Mouse (Mus musculus) erythroblast, adult 5-6 weeks (primary cell): Measurements from ENCODE around the gene Fabp3. TPM values are rescaled to one million over a fixed set of nuclear protein-coding genes. Genes with fewer than 3 reads are reported as not detected.

Experiments
- ATAC-seq: replicated peaks from 2 replicates; pipeline ENCODE4 v1.8.0; 2016; ENCODE audit warnings: moderate number of reproducible peaks, mild to moderate bottlenecking, moderate TSS enrichment, inconsistent platforms; ENCODE audit not compliant: poor library complexity, low FRiP score, severe bottlenecking
- total RNA-seq, 2 experiments: library from RNA; stranded (forward) in 1 of 2; stranded (reverse) in 1 of 2; fragments of 150-400 nt in 1 of 2; fragments of 200-764, 138-1000 nt in 1 of 2; gene quantifications; 2 replicates each; pipeline versions ENCODE4 v1.2.3 to v1.2.4; 2015 to 2017; ENCODE audit warnings: low replicate concordance in 2 of 2

Fabp3 gene
- total RNA-seq, 2 experiments from 2014 or later = 2.1 TPM; not detected in 1

DNA sequence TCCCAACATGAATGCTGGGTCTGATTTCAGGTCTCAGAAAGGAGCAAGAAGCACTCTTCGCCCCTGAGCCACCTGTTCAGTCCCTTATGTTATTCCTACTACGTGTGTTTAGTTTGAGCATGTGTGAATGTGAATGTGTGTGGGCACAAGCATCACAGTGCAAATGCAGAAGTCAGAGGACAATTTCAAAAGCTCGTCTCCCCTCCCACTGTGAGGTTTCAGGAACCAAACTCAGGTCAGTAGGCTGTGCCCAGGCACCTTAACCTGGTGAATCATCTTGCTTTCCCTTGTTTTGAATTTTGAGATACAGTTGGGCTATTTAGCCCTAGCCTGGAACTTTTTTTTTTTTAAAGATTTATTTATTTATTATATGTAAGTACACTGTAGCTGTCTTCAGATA is 18.6 kb upstream of the Fabp3 start:
- ATAC-seq = no peak

DNA sequence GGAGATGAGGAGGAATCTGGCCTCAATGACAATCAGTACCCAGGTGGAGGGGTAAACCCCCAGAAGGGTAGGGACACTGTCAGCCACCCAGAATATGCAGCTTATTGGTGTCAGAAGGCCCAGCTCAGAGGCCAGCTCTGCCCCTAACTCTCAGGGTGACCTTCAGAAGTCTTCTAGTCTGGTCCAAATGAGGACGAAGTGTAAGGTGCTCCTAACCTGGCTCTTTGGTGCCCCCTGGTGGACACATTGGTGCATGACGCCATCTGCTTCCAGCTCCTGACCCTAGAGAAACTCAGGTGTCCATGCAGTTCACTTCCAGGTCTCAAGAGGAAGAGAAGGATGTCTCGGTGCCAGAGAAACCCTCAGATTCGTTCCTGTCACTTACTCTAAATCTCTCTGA is 16.1 kb upstream of the Fabp3 start:
- ATAC-seq = peak; percentile 48

DNA sequence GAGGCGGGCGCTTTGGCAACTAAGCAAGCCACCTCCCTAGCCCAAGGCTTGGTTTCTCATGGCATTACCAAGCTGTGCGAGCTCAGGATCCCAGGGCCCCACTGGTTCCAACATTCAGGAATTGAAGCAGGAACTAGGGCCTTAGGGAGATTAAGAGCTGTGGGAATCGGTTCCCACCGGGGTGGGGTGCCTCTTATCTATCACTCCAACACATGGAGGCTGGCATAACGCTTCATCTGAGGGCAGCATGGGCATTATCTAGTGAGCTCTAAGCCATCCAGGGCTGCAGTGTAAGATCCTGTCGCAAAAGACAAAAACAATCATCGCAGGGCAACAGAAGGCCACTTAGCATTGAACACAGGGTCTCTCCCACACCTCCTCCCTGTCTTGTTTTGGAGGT is 13.9 kb upstream of the Fabp3 start:
- peak; percentile 29 for ATAC-seq

DNA sequence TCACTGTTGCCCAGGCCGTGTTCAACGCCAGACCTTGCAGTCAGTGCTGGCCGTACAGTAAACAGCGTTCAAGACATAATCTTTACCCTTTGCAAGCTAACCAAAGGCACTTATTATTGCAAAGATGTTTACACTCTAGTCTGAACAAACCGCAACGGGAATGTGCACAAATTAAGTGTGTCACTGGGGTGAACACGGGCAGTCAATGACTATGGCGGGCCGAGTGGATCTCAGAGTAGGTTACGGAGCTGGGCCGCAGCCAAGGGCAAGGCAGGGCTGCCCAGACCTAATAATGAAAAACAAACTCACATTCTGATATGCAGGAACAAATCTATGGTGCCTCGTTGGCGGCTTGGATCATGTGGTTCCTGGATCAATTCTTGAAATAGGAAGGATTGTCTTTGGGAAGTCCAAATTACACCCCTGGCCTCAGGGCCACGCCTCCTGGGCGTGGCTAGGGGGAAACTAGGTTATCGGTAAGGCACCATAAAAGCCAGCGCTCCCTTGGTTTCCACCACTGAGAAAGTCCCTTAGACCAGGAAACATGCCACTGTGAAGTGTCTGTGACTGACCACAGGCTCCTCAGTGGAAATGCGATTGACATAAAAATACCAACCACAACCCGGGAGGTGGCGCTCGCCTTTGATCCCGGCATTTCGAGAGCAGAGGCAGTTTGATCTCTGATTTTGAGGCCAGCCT is 13.2 kb upstream of the Fabp3 start:
- ATAC-seq = peak; percentile 54

DNA sequence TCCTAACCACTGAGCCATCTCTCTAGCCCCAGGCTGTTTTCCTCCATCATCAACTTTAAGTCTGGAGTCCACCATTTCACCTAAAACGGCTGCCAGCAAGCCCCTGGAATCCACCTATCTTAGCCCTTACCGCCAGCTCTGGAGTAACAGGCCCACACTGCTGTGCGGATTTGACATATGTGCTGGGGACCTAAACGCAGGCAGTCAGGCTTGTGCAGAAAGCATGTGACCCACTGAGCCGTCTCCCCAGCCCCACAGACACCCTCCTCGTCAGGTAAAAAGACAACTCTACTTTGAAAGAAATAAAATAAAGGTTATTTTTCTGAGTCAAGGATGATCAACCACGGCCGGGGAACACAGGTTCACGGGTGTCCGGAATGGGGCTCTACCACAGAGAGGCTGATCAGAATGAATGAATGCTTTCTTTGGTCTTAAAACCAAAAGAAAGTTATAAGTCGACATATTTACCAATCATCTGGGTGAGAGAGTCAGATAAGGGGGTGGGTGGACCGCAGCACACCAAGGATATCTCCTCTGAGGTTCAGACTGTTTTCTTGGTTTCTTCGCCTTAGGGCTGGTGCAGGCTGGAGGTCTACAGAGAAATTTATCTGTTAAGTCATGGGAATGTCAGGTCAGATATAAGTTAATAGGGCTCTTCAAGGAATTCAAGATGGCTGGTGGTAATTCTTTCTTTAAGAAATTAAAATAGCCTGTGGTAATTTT is 12.0 kb upstream of the Fabp3 start:
- peak; percentile 59 for ATAC-seq

DNA sequence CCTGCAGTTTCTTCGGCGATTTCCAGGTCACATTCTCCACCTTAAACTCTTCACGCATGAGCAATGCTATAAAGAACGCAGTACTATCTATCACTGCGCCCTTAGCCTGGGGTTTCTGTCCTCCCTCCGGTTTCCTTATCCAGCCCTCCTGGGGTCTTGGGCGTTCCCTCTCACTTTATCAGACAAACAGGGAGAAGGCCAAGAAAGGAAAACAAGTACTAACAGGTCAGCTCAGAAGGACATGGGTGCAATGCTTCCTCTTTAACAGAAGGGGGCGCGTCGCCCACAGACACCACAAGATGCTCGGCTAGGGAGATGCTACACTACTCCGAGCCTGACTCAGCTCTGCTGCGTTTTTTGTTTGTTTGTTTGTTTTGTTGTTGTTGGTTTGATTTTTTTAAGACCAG is 11.3 kb upstream of the Fabp3 start:
- peak; percentile 60 for ATAC-seq

DNA sequence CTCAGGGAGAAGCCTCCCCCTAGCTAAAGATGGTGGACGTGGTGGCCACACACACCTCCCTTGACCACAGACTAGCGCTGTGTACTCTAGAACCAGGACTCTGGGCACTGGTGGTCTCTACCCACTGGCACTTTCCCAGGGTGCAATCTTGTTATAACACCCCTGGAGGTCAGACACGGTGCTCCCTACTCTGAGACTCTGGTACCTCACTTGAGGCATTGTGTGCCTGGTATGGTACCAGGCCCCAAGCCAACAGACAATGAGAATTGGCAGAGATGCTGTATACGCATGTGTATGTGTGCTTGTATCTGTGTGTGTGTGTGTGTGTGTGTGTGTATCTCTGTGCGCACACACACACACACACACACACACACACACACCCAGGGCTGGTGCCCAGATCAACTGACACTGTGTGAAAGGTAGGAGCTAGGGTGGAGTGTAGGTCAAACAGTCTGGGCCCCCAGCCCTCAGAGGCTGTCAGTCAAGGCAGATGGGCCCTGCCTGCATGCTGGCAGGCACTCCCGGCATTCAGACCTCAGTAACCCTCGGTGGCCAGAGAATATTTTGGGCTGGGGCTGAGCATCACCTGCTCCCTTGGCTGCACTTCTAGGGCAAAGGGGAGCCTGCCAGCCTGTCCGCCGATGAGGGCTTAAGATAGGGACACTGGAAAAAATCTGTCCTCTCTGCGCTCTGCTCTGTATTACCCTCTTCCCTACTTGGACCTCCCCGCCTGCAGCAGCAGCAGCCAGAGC is 9.3 kb upstream of the Fabp3 start:
- no peak for ATAC-seq

DNA sequence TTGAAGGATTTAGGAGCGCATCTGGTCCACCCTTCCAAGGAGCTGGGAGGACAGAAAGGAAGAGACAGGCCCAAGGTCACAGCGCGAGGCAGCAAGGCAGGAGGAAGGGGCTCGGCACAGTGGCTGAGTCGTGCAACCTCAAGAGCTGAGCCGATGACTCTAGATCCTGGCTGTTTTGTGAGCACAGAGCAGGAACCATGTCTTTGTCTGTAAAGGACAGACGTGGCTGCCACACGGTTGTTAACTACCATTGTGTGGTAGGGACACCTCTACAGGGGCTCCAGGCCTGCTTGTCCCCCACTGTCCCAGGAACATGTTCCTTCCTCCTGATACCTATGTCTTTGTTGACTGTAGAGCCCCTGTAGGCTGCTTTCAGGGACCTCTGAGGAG is 8.8 kb upstream of the Fabp3 start:
- no peak for ATAC-seq

DNA sequence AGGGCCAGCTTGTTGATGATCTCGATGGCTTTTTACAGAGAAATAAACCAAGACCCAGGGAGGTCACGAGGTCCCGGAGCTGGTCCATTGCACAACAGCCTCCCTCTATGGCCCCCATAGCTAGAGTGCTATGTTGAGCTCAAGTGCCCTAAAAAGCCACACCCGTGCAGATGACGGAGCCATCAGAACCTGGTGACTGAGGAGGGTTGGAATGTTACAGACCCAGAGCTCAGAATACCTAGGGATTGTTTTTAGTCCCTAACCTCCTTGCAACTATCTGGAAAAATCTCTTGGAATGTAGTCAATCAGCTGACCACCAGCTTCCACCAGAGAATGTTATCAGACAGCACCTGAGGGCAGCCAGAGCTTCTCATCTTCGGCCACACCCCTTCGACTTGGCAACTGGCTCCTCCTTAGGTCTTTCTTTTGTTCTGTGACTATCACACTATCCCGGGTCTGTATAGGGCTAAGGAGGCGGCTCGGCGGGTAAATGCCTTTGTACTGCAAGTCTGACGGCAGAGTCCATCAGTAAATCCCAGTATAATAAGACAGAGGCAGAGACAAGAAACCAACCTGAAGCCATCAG is 6.0 kb upstream of the Fabp3 start:
- no peak for ATAC-seq

DNA sequence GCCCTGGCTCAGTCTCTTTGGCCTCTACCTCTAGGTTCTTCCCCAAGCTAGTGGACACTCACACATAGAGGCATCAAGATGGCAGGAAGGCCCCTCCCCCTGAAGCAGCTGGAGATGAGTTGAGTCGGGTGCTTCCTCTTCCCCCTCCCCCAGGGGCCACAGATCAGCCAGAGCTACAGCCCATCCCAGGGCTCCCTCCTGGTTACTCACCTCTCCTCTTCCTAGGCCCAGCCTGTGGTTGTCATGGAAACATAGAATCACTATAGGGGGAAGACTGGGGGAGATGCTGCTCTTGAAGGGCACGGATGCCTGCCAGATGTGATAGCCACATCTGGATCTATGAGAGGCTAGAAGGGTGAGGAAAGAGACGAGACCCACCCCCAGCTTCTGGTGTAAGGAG is 3.6 kb upstream of the Fabp3 start:
- no peak for ATAC-seq

DNA sequence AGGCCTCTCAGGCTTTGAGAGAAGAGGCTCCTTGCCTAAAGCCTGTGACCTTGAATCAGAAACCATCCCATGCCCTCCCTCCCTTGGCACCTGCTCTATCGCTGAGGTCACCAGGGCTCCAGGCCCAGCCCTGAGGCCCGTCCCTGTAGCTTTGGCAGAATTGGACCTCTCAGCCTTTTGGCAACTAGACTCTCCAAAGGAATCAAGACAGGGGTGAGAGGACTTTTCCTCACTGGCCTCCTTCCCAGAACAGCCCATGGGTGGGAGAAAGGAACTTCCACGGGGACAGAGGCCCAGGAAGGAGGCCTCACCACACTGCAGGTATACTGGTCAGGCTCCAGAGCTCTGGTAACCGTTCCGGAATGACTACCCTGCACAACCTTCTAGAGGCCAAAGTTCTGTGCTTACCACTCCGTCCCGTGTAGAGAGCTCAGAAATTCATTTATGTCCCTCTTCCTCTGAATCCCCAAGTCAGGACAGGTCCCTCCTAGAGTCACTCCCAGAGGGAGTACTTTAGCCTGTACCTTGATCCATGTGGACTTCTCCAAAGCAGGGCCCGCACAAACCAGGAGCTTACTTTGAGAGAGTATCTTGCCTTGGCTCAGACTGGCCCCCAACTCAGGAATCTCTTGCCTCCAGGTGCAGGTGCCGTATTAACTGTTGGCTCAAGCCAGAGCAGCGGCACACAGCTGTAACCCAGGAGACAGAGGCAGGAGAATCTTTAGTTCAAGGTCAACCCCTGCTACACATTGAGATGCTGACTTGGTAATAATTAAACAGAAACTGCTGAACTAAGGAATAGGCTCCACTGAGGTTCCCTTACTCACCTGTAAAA is 1.4 kb upstream of the Fabp3 start:
- ATAC-seq = no peak

DNA sequence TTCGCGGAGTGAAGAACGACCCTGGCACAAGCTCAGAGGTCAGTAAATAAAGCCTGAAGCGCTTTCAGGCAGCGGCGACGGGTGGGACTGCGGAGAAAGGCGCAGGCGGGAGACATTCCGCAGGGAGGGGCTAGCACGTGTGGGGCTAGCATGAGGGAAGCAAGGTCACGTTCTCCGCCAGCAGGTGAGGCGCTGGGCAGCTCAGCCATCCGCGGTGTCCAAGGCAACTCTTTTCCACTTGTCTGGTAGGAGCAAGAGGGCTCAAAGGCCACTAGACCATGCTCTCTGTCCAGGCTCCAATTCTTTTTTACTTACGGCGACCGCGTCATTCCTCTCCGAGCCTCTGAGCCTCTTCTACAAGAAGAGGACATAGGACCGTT is 554 bp upstream of the Fabp3 start:
- ATAC-seq = no peak

DNA sequence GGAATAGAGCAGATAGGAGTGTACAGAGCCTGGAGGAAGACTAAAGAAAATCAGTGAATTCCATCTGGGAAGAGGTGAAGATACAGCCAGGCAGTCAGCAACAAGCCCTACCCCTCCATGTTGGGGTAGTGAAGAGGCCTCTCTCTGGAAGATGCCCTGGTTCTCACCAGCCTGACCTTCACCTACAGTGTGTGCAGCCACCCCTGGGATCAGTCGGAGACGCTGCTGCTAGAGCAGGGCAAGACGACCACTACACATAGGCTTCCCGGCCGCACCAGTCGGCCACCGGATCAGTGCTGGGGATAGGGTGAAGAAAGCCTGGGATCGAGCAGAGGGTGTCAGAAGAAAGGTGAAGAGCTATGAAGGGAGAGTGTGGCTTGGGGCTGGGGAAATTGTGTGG is 859 bp downstream of the Fabp3 start:
- no peak for ATAC-seq

DNA sequence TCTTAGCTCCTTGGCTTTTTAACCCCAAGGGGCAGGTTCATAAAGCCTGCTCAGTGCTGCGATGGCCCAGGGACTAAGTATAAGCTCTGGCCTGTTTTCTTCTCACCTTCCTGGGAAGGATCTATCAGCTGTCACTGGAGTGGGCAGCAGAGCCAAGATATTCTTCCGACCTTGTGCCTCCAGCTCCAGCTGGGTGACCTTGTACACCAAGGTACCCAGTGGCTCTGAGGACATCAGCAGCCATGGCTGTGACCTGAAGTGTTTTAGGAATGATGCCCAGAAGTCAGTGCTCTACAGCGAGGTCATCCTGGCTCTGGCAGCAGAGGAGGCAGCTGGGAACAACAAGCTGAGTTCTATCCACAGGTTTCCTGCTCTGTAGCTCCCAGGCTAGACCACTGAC is 4.1 kb downstream of the Fabp3 start:
- no peak for ATAC-seq

DNA sequence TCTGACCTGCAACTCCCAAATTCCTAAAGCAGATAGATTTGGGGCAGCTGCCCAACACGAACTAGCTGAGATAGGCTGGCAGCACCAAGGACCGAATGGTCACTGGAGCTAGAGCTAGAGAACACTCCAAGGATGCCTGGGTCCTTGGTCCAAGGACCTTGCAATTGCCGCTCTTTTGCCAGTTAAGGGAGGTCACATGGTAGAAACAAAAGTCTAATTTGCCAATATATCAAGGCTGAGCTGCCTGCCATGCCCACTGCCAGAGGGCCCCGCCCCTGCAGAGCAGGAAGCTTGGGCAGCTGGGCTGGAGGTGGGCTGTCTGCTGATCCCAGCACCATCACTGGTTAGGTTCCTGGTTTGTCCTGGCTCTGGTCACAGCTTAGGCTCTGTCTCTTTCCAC is 5.2 kb downstream of the Fabp3 start:
- no peak for ATAC-seq

DNA sequence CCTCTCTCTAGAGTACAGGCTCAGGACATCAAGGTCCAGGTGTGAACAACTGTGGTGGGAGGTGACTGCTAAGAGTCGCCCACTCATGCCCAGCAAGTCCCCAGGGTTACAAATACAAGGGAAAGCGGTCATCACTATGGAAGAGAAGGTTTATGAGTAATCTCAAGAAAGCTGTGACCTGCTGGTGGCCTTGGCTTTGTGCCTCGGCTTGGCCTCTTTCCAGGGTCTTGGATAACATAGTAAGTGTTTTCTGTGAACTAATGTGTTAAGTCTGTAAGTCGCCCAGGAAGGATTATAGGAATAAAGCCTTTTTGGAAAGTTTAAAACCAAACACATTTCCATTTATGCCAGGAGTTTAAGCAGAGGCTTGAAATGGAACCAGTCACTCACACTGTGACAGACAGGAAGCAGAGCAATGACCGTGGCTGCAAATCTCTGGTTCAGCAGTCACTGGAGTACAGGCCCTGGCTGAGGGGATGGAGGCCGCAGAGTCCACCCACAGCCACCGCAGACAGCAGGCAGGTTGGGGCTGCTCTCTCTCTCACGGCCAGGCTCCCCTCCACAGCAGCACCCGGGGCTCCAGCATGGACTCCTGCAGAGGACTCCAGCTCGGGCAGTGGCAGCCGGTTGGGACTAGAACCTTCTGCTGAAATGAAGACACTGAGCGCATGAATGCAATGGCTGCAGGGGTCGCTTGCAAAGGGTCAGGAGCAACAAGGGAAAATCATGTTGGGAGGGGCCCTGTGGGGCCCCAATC is 7.6 kb downstream of the Fabp3 start:
- ATAC-seq = no peak

DNA sequence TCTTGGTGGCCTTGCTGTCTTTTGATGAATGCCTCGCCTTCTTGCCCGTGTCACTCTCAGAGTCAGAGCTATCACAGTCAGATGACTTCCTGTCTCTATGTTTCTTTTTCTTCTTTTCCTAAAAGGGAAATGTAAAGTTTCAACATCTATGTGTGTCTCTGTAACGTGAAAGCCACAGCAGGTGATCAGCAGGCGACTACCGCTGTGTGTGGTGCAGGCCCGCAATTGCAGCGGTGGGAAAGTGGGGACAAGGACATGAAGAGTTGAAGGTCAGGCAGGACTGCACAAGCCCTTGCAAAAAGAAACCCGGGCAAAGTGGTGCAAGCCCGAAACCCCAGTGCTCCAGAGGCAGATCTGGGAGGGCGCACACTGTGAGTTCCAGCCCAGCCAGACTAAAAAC is 8.3 kb downstream of the Fabp3 start:
- ATAC-seq = no peak

DNA sequence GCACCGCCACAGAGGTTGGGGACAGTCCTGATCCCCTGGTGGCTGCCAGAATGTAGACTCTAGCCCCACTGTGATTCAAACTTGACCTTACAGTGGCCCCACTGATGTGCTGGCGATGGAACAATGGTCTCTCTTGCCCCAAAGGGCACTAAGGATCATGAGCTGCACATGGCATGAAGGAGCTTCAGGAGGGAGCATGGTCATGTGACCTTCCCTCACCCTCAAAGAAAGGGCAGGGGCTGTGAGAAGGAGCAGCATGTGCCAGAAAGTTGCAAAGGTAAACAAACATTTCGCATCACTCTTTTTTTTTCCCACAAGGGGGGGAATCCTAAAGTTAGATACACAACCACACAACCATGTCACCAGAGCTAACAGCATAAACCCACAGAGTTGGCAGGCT is 9.7 kb downstream of the Fabp3 start:
- no peak for ATAC-seq

DNA sequence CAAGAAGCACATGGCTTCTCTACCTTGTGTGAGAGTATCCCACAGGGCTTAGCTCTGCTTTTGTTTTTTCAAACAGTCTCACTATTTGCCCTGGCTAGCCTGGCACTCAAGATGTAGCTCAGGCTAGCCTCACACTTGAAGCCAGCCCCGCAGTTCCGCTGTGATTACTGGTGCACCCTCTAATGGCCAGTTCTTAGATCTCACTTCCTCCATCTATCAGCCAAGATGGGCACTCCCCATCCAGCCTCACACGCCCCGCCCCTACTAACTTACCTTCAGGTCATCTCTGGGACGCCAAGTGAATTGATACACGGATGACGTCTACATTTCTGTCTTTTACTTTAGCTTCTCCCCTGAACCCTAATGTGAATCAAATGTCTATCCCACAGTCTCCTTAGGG is 11.2 kb downstream of the Fabp3 start:
- ATAC-seq = no peak
